Mouse (Mus musculus) Muller cell, postnatal 12 days (primary cell): ENCODE measurements around the gene Carmil1.

ENCODE experiments used
- DNase-seq: peaks from one replicate; pipeline ENCODE4 v3.0.0-alpha.2; 2015; ENCODE audit errors: inconsistent ontology term

Carmil1 gene

GRCm38 (mm10) chr13:24280439-24281431 is at the start of gene Carmil1:
Gene Carmil1 (minus strand): TSS chr13:24280795.
- peak; percentile 92 for DNase-seq

DNA sequence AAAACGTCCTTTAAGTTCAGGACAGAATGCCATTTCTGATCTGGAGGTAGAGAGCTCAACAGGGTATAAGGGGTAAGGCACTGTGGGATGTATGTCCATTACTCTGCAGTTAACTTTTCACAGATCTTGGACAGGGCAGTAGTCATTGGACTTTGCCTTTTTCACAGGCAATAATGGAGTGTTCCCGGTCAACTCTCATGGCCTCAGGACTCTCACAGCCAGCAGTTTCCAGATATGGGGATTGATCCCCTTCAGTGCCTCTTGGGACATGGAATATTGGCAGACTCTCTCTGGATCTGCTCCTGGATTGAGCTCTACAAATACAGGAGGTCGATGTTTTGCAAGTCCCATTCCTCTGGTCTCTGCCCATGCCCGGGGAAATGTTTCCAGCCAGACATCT is 49.5 kb upstream of the Carmil1 start:
- no peak for DNase-seq

DNA sequence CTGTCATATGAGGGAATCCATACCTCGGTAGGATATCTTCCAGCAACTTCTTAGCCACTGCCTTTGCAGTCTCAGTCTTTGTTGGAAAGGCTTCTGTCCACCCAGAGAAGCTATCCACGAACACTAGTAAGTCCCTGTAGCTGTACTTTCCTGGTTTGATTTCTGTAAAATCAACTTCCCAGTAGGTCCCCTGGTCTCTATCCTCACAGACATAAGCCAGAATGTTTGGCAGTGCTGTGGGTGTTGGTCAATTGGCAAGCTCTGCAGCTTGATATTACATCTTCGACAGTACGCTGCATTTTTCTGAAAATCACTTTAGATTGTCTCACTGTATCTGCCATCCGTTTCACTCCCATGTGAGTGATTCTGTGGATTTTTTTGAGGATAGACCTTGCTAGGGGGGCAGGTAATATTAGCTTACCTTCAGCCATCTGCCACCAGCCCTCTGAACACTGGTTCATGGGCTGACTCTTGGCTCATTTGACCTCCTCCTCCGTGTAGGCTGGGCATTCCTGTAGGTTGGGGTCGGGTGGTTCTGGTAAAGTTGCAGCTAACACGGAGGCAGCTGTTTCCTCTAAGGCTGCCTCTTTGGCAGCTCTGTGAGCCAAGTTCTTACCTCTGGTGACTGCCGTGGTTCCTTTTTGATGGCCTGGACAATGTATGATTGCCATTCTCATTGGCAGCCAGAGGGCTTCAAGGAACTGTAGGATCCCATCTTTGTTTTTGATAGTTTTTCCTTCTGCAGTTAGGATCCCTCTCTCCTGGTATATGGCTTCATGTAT is 47.6 kb upstream of the Carmil1 start:
- DNase-seq, result no peak

DNA sequence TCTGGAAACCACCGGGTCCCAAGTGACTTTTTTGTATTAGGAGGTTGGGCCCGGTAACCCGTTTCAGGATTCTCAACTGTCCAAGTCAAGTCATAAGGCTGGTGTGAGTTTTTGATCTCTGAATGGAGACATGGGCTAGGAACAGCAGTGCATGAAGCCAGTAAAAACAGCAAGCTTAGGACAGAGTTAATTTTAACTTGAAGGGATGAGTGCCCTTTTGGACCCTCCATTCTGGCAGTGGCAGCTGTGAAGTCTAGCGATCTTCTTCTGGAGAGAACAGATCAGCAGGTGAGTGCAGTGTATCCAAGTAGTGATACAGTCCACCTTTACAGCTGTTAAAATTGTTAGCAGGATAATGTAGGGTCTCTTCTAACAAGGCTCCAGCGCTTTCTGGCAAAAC is 46.6 kb upstream of the Carmil1 start, which contains the start of gene Cmah:
Gene Cmah (plus strand): TSS at position 204 of the 400 bp plus-strand sequence.
- DNase-seq, result no peak

DNA sequence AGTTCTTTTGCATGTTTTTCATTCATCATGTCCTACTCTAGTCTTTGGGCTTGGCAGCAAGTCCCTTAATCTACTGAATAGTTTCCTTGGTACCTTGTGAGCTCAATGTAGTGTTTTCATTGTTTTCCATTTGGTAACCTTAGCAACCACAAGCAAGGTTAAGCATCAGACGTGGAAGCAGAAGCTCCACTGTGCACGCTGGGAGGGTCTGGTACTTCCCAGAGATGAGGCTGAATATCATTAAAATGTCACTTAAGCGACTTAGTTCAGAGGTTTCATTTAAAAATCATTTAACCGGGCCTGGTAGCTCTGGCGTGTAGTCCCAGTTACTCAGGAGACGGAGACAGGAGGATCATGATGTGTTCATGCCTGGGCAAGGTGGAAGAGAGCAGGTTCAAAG is 40.7 kb upstream of the Carmil1 start:
- no peak for DNase-seq

- DNase-seq, result peak; percentile 33
These were observed 38.0 kb upstream of the Carmil1 start for GRCm38 (mm10) chr13:24318618-24319017.

- DNase-seq, result peak; percentile 65
These were observed 36.0 kb upstream of the Carmil1 start for GRCm38 (mm10) chr13:24316563-24316962.

DNA sequence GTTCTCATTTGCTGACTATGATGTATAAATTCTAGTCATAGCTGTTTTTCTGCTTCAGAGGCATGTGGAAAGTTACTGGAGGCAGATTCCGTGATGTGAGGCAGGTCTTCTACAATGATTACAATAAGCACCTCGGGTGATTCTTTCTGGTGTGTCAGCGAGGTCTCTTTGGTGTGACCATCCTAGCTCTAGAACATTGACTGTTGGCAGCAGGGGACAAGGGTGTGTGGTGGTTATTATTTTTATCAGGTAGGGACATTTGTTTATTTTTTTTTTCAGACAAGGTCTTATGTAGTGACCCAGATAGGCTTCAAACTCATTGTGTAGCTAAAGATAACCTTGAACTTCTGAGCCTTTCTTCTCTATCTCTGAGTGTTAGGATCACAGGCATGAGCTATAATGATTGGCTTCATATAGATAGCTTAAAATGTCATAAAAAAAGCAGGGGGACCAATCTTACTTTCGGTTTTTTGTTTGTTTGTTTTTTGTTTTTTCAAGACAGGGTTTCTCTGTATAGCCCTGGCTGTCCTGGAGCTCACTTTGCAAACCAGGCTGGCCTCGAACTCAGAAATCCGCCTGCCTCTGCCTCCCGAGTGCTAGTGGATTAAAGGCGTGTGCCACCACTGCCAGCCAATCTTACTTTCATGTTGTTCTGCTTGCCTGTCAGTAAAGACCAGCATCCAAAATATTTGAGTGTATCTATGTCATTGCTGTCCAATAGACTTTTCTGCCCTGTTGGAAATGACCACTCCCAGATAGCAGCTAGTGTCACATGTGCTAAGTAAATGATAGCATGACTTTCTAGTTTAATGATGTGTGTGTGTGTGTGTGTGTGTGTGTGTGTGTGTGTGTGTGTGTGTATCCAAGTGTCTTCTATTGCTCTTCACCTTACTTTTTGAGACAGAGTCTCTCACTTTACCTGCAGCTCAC is 30.7 kb upstream of the Carmil1 start:
- no peak for DNase-seq

- no peak for DNase-seq
These were observed 25.7 kb upstream of the Carmil1 start for GRCm38 (mm10) chr13:24306248-24306647.

GRCm38 (mm10) chr13:24305486-24305885 is 24.9 kb upstream of the Carmil1 start:
- no peak for DNase-seq

- peak; percentile 20 for DNase-seq
These were observed 16.7 kb upstream of the Carmil1 start for GRCm38 (mm10) chr13:24297252-24297651.

GRCm38 (mm10) chr13:24287381-24287780 is 6.8 kb upstream of the Carmil1 start:
- DNase-seq, result peak; percentile 27

- no peak for DNase-seq
These were observed 695 bp downstream of the Carmil1 start for GRCm38 (mm10) chr13:24279762-24280438.

DNA sequence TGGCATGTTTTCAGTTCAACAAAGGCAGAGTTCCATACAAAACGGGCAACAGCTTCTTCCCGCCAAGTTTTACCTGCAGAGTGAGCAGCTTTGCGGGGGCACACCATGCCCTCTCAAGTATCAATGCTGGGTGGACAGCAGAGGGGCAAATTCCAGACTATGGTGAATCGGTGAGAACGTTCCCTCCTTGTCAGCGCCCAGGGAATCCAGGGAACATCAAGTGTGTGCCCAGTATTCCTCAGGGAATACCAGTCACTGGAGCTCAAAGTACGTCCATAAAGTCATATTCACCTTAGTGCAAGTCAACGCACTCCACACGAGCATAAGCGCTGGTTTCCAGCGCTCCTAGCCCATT is 1.2 kb downstream of the Carmil1 start:
- no peak for DNase-seq

GRCm38 (mm10) chr13:24272740-24273377 is 7.7 kb downstream of the Carmil1 start:
- no peak for DNase-seq

DNA sequence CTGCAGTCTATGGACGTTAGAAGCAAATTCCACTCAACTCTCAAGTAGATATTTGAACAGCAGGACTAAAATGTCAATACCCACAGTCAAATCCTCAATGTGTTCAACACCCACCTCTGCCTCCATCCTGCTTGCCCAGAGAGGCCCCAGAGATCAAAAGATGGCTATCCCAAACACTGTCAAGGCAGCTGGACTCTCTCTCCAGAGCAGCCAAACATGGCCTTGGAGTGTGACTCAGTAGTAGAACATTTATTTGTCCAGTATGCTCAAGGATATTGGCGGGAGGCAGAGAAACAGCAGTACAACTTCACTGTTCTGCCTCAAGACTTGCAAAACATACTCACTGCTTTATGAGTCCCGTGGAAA is 11.5 kb downstream of the Carmil1 start:
- no peak for DNase-seq

GRCm38 (mm10) chr13:24268355-24269099 is 12.1 kb downstream of the Carmil1 start:
- peak; percentile 49 for DNase-seq

- DNase-seq, result no peak
These were observed 15.8 kb downstream of the Carmil1 start for GRCm38 (mm10) chr13:24264760-24265159.

DNA sequence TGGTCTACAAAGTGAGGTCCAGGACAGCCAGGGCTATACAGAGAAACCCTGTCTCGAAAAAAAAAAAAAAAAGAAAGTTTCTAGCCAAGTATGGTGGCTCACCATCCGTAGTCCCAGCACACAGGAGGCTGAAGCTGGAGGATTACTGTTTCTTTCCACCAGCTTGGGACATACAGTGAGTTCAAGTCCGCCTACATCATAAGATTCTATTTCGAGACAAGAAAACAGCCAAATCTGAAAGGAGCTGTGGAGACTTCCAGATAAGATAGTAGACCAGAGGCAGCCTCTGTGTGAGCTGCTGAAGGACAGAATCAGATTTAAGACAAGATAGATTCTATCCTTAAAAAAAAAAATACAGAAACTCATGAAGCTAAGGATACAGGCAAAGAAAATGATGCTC is 17.0 kb downstream of the Carmil1 start:
- DNase-seq, result no peak
